Mouse (Mus musculus) telencephalon, adult 2 months (tissue): Measurements from ENCODE around the gene Ptpre.
"Not testable (repeated sequence)": the region's sequence is repeated elsewhere in the genome, so short reads cannot be mapped to it uniquely, and the experiment has no call there.

Experiments
- DNase-seq: peaks from one replicate; pipeline ENCODE4 v3.0.0-alpha.2; 2011; ENCODE audit warnings: low read depth, low spot score

Ptpre gene

DNA sequence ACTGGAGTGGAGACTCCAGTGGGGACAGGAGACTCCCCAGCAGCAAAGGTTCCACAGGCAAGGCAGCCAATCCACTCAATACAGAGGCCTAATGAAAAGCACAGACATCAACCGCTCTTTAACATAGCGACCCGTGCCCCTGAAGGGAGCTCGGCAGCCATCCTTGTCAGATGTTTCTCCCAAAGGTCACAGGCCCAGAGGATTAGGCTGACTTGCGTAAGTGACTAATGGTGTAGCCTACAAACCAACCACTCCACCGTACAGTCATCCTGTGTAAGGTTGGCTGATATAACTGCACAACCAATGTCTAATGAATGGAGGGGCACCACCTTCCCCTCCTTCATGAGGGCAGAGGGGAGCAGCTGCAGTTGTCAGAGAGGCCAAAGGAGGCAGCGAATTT, 152.1 kb downstream of the Ptpre start:
- no peak for DNase-seq

DNA sequence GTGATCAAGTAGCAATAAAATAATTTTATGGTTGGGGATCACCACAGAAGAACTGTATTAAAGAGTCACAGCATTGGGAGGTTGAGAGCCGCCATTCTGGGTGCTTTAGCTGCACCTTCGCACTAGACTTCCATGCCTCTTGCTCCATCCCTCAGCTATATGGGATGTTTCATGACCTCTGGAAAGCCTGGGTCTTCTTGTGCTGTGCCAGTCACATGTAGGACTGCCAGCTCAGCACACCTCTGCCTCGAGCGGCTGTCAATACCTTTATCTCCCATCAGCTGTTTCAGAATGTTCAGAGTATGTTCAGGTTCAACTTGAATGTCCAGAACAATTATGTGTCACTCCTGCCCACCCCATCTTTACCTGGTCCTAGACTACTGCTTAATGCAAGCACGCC, 154.7 kb downstream of the Ptpre start:
- DNase-seq = no peak

- DNase-seq = no peak
Observed at GRCm38 (mm10) chr7:135694130-135694529, 156.8 kb downstream of the Ptpre start.

- DNase-seq = no peak
Observed at GRCm38 (mm10) chr7:135694796-135695195, 157.5 kb downstream of the Ptpre start.

GRCm38 (mm10) chr7:135696127-135696526, 158.8 kb downstream of the Ptpre start:
- DNase-seq = no peak

DNA sequence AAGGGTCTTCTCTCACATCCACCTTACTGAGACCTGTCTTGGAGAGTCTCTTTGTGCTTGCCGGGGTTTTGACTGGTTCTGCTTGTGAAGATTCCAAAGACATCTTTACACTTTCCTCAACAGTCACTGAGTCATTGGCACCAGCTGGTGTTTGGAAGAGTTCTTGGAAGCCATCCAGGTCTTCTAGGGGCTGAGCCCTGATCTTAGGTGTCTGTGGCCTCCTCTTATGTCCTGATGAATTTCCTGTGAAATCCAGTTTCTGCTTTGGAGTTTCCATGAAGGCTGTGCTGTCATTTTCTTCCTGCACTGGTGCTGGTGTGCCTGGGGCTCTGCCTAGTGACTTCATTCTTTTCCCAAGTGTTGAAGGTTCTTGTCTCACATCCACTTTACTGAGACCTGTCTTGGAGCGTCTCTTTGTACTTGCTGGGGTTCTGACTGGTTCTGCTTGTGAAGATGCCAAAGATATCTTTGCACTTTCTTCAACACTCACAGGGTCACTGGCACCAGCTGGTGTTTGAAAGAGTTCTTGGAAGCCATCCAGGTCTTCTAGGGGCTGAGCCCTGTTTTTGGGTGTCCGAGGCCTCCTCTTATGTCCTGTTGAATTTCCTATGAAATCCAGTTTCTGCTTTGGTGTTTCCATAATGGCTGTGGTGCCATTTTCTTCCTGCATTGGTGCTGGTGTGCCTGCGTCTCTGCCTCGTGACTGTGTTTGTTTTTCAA, 159.9 kb downstream of the Ptpre start:
- DNase-seq = not testable (repeated sequence)

DNA sequence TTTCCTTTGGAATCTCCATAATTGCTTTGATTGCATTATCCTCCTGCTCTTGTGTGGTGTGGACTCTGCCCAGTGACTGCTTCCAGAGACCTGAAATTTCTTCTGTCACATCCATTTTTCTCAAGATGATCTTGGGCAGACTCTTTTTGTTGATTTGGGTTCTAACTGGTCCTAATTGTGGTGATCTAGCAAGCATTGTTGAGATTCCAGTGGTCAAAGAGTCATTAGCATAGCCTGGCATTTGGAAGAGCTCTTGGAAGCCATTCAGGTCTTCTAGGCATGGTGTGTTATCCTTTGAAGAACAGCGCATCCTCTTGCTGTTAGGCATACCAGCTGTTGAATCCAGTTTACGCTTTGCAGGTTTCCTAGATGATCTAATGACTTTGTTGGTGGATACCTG, 161.1 kb downstream of the Ptpre start:
- no peak for DNase-seq

DNA sequence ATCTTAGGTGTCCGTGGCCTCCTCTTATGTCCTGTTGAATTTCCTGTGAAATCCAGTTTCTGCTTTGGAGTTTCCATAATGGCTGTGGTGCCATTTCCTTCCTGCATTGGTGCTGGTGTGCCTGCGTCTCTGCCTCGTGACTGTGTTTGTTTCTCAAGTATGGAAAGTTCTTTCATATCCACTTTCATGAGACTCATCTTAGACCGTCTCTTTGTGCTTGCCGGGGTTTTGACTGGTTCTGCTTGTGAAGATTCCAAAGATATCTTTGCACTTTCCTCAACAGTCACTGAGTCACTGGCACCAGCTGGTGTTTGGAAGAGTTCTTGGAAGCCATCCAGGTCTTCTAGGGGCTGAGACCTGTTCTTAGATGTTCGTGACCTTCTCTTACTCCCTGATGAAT, 162.1 kb downstream of the Ptpre start:
- DNase-seq = peak; percentile 15

- no peak for DNase-seq
Observed at GRCm38 (mm10) chr7:135703600-135704148, 166.4 kb downstream of the Ptpre start.

- DNase-seq = no peak
Observed at GRCm38 (mm10) chr7:135704251-135704650, 167.0 kb downstream of the Ptpre start.

GRCm38 (mm10) chr7:135705083-135705482, 167.8 kb downstream of the Ptpre start:
- no peak for DNase-seq

- DNase-seq = no peak
Observed at GRCm38 (mm10) chr7:135705753-135706152, 168.5 kb downstream of the Ptpre start.

DNA sequence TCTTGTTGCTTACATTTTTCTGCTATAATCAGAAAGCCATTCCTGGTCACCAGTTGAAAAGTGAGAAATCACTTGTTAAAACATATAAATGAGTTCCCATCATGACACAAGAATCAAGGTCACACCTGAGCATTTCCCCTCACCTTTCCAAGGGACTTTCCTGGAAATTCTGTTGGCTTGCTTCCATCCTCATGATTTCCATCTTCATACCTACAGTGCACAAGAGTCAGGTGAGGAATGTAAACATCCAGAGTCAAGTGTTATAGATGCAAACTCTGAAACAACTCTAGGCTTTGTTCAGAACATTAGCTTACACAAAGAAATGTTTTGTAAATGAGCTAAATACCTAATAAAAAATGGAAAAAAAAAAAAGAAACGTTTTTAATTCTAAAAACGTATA, 173.4 kb downstream of the Ptpre start:
- no peak for DNase-seq

GRCm38 (mm10) chr7:135712534-135712933, 175.3 kb downstream of the Ptpre start:
- DNase-seq = no peak

DNA sequence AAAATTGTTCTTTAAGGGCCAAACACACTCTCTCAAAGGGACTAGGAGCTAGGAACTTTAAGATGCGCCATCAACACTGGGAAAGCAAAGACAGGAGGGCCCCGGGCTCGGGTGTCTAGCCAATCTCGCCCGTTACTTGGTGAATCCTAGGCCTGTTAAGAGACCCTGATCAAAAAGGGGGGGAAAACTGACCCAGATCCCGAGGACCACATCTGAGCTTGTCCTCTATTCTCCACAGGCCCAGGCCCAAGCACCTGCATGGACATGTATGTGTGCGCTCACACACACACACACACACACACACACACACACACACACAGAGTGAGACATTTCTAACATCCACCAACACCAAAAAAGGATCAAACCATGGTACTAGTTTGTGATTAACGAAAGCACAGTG, 176.0 kb downstream of the Ptpre start:
- DNase-seq = no peak

DNA sequence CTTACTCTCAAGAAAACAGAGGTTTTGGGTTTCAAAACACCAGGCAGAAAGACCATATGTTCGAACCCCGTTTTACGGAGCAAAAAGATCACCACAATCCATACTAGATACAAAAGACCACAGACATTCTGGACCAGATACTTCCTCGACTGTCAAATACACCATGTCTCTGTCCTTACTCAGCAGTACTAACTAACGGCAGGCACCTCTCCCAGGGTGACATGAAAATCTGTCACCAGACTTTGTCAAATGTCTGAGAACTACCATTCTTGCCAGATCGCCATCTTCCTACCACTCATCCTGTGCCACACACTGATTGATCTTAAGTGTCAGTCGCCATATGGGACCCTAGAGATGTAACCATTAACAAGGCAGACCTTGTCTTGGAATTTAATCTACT, 177.9 kb downstream of the Ptpre start:
- no peak for DNase-seq

DNA sequence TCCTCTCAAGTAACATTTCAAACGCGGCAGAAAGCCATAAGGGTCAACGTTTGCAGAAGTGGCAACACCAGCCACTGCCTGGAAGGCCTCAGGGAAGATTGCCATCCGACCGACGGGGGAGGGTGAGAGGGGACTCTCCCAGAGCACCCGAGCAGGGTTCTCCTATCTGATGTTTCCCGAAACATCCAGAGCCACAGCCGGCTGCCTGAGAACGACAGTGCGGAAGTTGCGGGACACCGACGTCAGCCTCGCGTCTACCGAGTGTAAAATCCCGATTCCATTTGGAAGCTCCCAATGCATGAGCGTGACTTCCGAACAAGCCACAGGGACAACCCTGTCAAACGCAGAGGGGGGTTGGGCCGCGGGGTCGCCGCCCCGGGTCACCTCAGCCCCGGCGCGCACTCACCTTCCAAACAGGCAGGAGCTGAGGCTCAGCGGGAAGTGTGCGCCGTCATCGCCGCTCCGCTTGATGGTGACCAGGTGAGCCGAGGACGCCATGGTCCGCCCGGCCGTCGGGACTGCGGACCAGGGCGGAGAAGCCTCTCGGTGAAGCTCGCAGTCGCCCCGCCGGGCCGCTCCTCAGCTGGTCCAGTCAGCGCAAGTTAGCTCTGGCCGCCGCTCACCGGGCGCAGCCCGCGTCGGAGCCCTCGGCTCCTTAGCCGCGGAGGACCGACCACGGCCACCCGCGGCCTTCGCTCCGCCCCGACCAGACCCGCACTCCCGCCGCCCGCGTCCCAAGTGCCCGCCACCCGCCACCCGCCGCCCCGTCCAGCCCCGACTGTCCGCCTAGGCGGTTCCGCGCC, 178.6 kb downstream of the Ptpre start, which contains the start of gene Mki67:
TSS of gene Mki67 (minus strand) at position 720 of the 803 bp plus-strand sequence.
- DNase-seq = no peak

DNA sequence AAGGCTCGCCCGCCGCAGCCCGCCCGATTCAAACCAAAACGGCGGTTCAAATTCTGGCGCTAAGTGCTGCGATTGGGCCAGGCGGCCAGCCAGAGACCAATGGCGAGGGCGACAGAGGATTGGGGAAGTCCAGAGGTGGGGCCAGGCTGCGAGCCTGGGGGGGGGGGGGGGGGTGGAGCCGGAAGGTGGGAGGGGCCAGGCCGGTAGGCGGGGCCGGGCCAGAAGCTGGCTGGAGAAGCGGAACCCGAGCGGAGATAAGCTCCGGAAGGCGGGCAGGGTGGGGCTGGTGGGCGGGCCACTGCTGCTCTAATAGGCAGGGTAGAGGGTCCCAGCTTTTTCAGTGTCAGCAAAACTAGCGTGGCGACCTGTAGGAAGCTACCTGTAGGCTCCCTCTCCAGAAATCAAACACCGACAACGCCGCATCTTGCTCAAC, 179.2 kb downstream of the Ptpre start:
- peak; percentile 48 for DNase-seq

- DNase-seq = no peak
Observed at GRCm38 (mm10) chr7:135716968-135717557, 179.8 kb downstream of the Ptpre start.

GRCm38 (mm10) chr7:135721436-135721992, 184.2 kb downstream of the Ptpre start:
- no peak for DNase-seq

GRCm38 (mm10) chr7:135722011-135722838, 184.9 kb downstream of the Ptpre start:
- DNase-seq = no peak
